Mouse (Mus musculus) kidney, postnatal 0 days (tissue): Measurements from ENCODE around the gene Zfp831. TPM values are rescaled to one million over a fixed set of nuclear protein-coding genes. Genes with fewer than 3 reads are reported as not detected.

Experiments used
- ATAC-seq: fragments of 200-750 bp; cut with Nextera tagmentation; replicated peaks from 2 replicates; pipeline ENCODE4 v1.8.0; 2017; ENCODE audit warnings: low read depth, moderate number of reproducible peaks, moderate TSS enrichment, moderate library complexity; ENCODE audit not compliant: low FRiP score
- DNase-seq: peaks from one replicate; pipeline ENCODE4 v3.0.0-alpha.2; 2016; ENCODE audit warnings: low spot score
- H3K27ac ChIP-seq: fragments of 300-500 bp; sonication (generic); 2 replicates; pipeline ENCODE4 v1.5.1; 2014; ENCODE audit warnings: mild to moderate bottlenecking
- H3K27me3 ChIP-seq: fragments of 300-500 bp; sonication (generic); 2 replicates; pipeline ENCODE4 v1.6.1; 2014; ENCODE audit warnings: low read length, mixed read lengths; ENCODE audit not compliant: insufficient read depth
- H3K36me3 ChIP-seq: fragments of 300-500 bp; sonication (generic); 2 replicates; pipeline ENCODE4 v1.6.1; 2014; ENCODE audit warnings: low read length, mixed read lengths; ENCODE audit not compliant: insufficient read depth
- H3K4me1 ChIP-seq: fragments of 300-500 bp; sonication (generic); replicated peaks from 2 replicates; pipeline ENCODE4 v1.6.1; 2014; ENCODE audit warnings: antibody characterized with exemption, low read length, mixed read lengths; ENCODE audit not compliant: insufficient read depth
- H3K4me2 ChIP-seq: fragments of 300-500 bp; sonication (generic); 2 replicates; pipeline ENCODE4 v1.6.1; 2014; ENCODE audit warnings: mild to moderate bottlenecking, low read length, moderate library complexity, mixed read lengths
- H3K4me3 ChIP-seq: fragments of 300-500 bp; sonication (generic); replicated peaks from 2 replicates; pipeline ENCODE4 v1.5.1; 2014; ENCODE audit warnings: low read depth, low read length
- H3K9ac ChIP-seq: fragments of 300-500 bp; sonication (generic); 2 replicates; pipeline ENCODE4 v1.6.1; 2014; ENCODE audit warnings: low read depth, low read length
- H3K9me3 ChIP-seq: fragments of 300-500 bp; sonication (generic); replicated peaks from 2 replicates; pipeline ENCODE4 v1.6.1; 2016; ENCODE audit warnings: low read length, inconsistent platforms, mixed read lengths
- CTCF ChIP-seq: IDR thresholded peaks from 2 replicates; pipeline ENCODE4 v1.5.1; 2016; ENCODE audit warnings: antibody characterized with exemption, low read depth, mild to moderate bottlenecking, moderate library complexity
- WGBS: fragments of 180-500 bp; shearing (Covaris S2); extraction: QIAGEN DNeasy Blood & Tissue Kit; methylation state at CpG from one replicate; pipeline ENCODE4 v1.1.7; 2014; 5-methylcytosine and 5-hydroxymethylcytosine counted together
- polyA plus RNA-seq: library from polyadenylated mRNA; unstranded; fragments of >200 nt; fragmentation: Nextera tagmentation; extraction: Ambion mirVana; gene quantifications from 2 replicates; pipeline ENCODE4 v1.2.1, GENCODE M21; 2015

The Zfp831 gene
- polyA plus RNA-seq, 1 experiment from 2014 or later: not detected

- no peak overlapping the region for H3K9ac ChIP-seq
- no peaks in the 10 kb centered on the region for H3K27me3 ChIP-seq
- H3K36me3 ChIP-seq: no peaks in the 10 kb centered on the region
- no peak overlapping the region for H3K27ac ChIP-seq
- H3K4me1 ChIP-seq: no peaks in the 10 kb centered on the region
- no peak for DNase-seq
- TF ChIP-seq CTCF: no peak
- no peak overlapping the region for H3K4me3 ChIP-seq
- no peaks in the 10 kb centered on the region for H3K9me3 ChIP-seq
- H3K4me2 ChIP-seq: no peak overlapping the region
- no peak for ATAC-seq
- 75% methylated on average over 6 of the region's 6 CpGs for WGBS
Observed at GRCm38 (mm10) chr2:174629299-174629850, 14.0 kb upstream of the Zfp831 start.

GRCm38 (mm10) chr2:174636750-174637149, 6.6 kb upstream of the Zfp831 start:
- ATAC-seq: no peak
- DNase-seq: peak; percentile 5

GRCm38 (mm10) chr2:174644975-174645374, 1.6 kb downstream of the Zfp831 start:
- H3K9me3 ChIP-seq: no peaks in the 10 kb centered on the region; the same call in 1 of the 2 replicates
- no peak overlapping the region for H3K27ac ChIP-seq
- no peaks in the 10 kb centered on the region for H3K27me3 ChIP-seq
- H3K4me2 ChIP-seq: no peak overlapping the region
- DNase-seq (no peak), ATAC-seq (no peak)
- 92% methylated on average over 10 of the region's 10 CpGs for WGBS
- H3K36me3 ChIP-seq: no peaks in the 10 kb centered on the region
- TF ChIP-seq CTCF: no peak
- no peak overlapping the region for H3K4me3 ChIP-seq
- no peaks in the 10 kb centered on the region for H3K4me1 ChIP-seq
- H3K9ac ChIP-seq: no peak overlapping the region

More at GRCm38 (mm10) chr2:174636750-174637149, 6.6 kb upstream of the Zfp831 start:
- 38% methylated on average over 1 of the region's 1 CpGs for WGBS
- H3K27me3 ChIP-seq: no peaks in the 10 kb centered on the region
- H3K9ac ChIP-seq: no peak overlapping the region
- H3K9me3 ChIP-seq: no peaks in the 10 kb centered on the region
- no peak overlapping the region for H3K4me3 ChIP-seq
- H3K4me2 ChIP-seq: no peak overlapping the region
- H3K27ac ChIP-seq: no peak overlapping the region
- H3K4me1 ChIP-seq: no peaks in the 10 kb centered on the region
- TF ChIP-seq CTCF: no peak
- H3K36me3 ChIP-seq: no peaks in the 10 kb centered on the region

- no peaks in the 10 kb centered on the region for H3K27me3 ChIP-seq
- no peak overlapping the region for H3K4me3 ChIP-seq
- DNase-seq: no peak
- H3K4me1 ChIP-seq: no peaks in the 10 kb centered on the region
- H3K9ac ChIP-seq: no peak overlapping the region
- no peaks in the 10 kb centered on the region for H3K36me3 ChIP-seq
- H3K27ac ChIP-seq: no peak overlapping the region
- H3K4me2 ChIP-seq: no peak overlapping the region
- TF ChIP-seq CTCF: no peak
- no peak for ATAC-seq
- H3K9me3 ChIP-seq: no peaks in the 10 kb centered on the region; the same call in 1 of the 2 replicates
- 52% methylated on average over 4 of the region's 4 CpGs for WGBS
Observed at GRCm38 (mm10) chr2:174652864-174653263, 9.5 kb downstream of the Zfp831 start.

GRCm38 (mm10) chr2:174655341-174655740, 12.0 kb downstream of the Zfp831 start:
- no peaks in the 10 kb centered on the region for H3K4me1 ChIP-seq
- ATAC-seq (no peak), DNase-seq (no peak)
- no peak overlapping the region for H3K9ac ChIP-seq
- H3K4me3 ChIP-seq: no peak overlapping the region
- no peaks in the 10 kb centered on the region for H3K36me3 ChIP-seq
- 82% methylated on average over 5 of the region's 5 CpGs for WGBS
- TF ChIP-seq CTCF: no peak
- no peaks in the 10 kb centered on the region for H3K9me3 ChIP-seq
- H3K27me3 ChIP-seq: no peaks in the 10 kb centered on the region
- no peak overlapping the region for H3K4me2 ChIP-seq
- no peak overlapping the region for H3K27ac ChIP-seq

- no peak for DNase-seq
- no peak overlapping the region for H3K4me3 ChIP-seq
- no peak overlapping the region for H3K9ac ChIP-seq
- no peak overlapping the region for H3K27ac ChIP-seq
- no peaks in the 10 kb centered on the region for H3K36me3 ChIP-seq
- H3K9me3 ChIP-seq: no peaks in the 10 kb centered on the region
- H3K4me1 ChIP-seq: no peaks in the 10 kb centered on the region
- ATAC-seq: no peak
- H3K27me3 ChIP-seq: no peaks in the 10 kb centered on the region
- no peak overlapping the region for H3K4me2 ChIP-seq
- WGBS: 80% methylated on average over 8 of the region's 8 CpGs
- peak; percentile 24; the same call in 1 of the 2 replicates for TF ChIP-seq CTCF
Observed at GRCm38 (mm10) chr2:174658229-174658844, 15.0 kb downstream of the Zfp831 start.
